Mouse (Mus musculus): ENCODE data around the gene Mrps27. TPM values are rescaled to one million over a fixed set of nuclear protein-coding genes. Genes with fewer than 3 reads are reported as not detected.

The Mrps27 gene
- 29.9 and 30.8 TPM in 2 replicates for polyA plus RNA-seq (2015; fragmentation: Nextera tagmentation; extraction: Ambion mirVana)

- no peaks in the 10 kb centered on the region for H3K27me3 ChIP-seq (ENCODE audit: control insufficient read depth, insufficient read depth, low read length)
- peak within 1 kb of the TSS; percentile 90 for H3K9ac ChIP-seq (ENCODE audit: low read length)
- peak within 1 kb of the TSS; percentile 90 for H3K27ac ChIP-seq (replicated peaks)
- ATAC-seq (ENCODE audit: low FRiP score, low TSS enrichment) (peak; percentile 99), DNase-seq (ENCODE audit: low spot score) (peak; percentile 97)
- 1% methylated on average over 39 of the region's 39 CpGs for WGBS
- no peaks in the 10 kb centered on the region for H3K9me3 ChIP-seq (ENCODE audit: control insufficient read depth, low read length)
- peak within 1 kb of the TSS; percentile 88 for H3K4me3 ChIP-seq (ENCODE audit: low read depth, low read length)
- H3K4me1 ChIP-seq (replicated peaks; ENCODE audit: control insufficient read depth, insufficient read depth), result no peaks in the 10 kb centered on the region
- peaks cover 15% of the 10 kb centered on the region; the same call in 1 of the 2 replicates for H3K36me3 ChIP-seq (ENCODE audit: control insufficient read depth, insufficient read depth, low read length)
- TF ChIP-seq CTCF (IDR thresholded peaks at IDR 0.05; ENCODE audit: low read depth), result no peak
- TF ChIP-seq EP300 (optimal IDR thresholded peaks at IDR 0.05), result no peak
- H3K4me2 ChIP-seq (replicated peaks; ENCODE audit: low read depth), result peak within 1 kb of the TSS; percentile 77
Observed at GRCm38 (mm10) chr13:99344599-99345575, at the start of gene Mrps27, which contains the start of gene Ptcd2. Gene Mrps27 (plus strand): TSS chr13:99344786. Gene Ptcd2 (minus strand): TSS chr13:99344705.

- Histone ChIP-seq H3K9me3 (ENCODE audit: control insufficient read depth, low read length) (no peaks in the 10 kb centered on the region), H3K36me3 (ENCODE audit: control insufficient read depth, insufficient read depth, low read length) (no peaks in the 10 kb centered on the region), H3K4me2 (replicated peaks; ENCODE audit: low read depth) (no peak overlapping the region), H3K9ac (ENCODE audit: low read length) (no peak overlapping the region), H3K4me1 (replicated peaks; ENCODE audit: control insufficient read depth, insufficient read depth) (peaks cover 6% of the 10 kb centered on the region), H3K27ac (replicated peaks) (no peak overlapping the region), H3K27me3 (ENCODE audit: control insufficient read depth, insufficient read depth, low read length) (no peaks in the 10 kb centered on the region), H3K4me3 (ENCODE audit: low read depth, low read length) (no peak overlapping the region)
- ATAC-seq (ENCODE audit: low FRiP score, low TSS enrichment) (no peak), DNase-seq (ENCODE audit: low spot score) (no peak)
- TF ChIP-seq EP300 (optimal IDR thresholded peaks at IDR 0.05) (no peak), CTCF (IDR thresholded peaks at IDR 0.05; ENCODE audit: low read depth) (no peak)
- 73% methylated on average over 5 of the region's 5 CpGs for WGBS
Observed at GRCm38 (mm10) chr13:99299921-99300320, 44.7 kb upstream of the Mrps27 start.

GRCm38 (mm10) chr13:99303846-99304245 lies 40.7 kb upstream of the Mrps27 start:
- Histone ChIP-seq H3K4me2 (replicated peaks; ENCODE audit: low read depth) (no peak overlapping the region), H3K36me3 (ENCODE audit: control insufficient read depth, insufficient read depth, low read length) (no peaks in the 10 kb centered on the region), H3K27me3 (ENCODE audit: control insufficient read depth, insufficient read depth, low read length) (no peaks in the 10 kb centered on the region), H3K27ac (replicated peaks) (no peak overlapping the region), H3K4me3 (ENCODE audit: low read depth, low read length) (no peak overlapping the region), H3K4me1 (replicated peaks; ENCODE audit: control insufficient read depth, insufficient read depth) (peaks cover 6% of the 10 kb centered on the region), H3K9ac (ENCODE audit: low read length) (no peak overlapping the region), H3K9me3 (ENCODE audit: control insufficient read depth, low read length) (no peaks in the 10 kb centered on the region)
- DNase-seq (ENCODE audit: low spot score), result no peak
- ATAC-seq (ENCODE audit: low FRiP score, low TSS enrichment), result peak; percentile 21; the same call in 1 of the 2 replicates
- 25% methylated on average over 5 of the region's 5 CpGs for WGBS
- no peak for TF ChIP-seq CTCF (IDR thresholded peaks at IDR 0.05; ENCODE audit: low read depth)
- no peak for TF ChIP-seq EP300 (optimal IDR thresholded peaks at IDR 0.05)

GRCm38 (mm10) chr13:99304365-99304764 lies 40.2 kb upstream of the Mrps27 start:
- Histone ChIP-seq H3K4me3 (ENCODE audit: low read depth, low read length) (no peak overlapping the region), H3K27me3 (ENCODE audit: control insufficient read depth, insufficient read depth, low read length) (no peaks in the 10 kb centered on the region), H3K9me3 (ENCODE audit: control insufficient read depth, low read length) (no peaks in the 10 kb centered on the region), H3K27ac (replicated peaks) (no peak overlapping the region), H3K9ac (ENCODE audit: low read length) (no peak overlapping the region), H3K4me2 (replicated peaks; ENCODE audit: low read depth) (no peak overlapping the region), H3K36me3 (ENCODE audit: control insufficient read depth, insufficient read depth, low read length) (no peaks in the 10 kb centered on the region), H3K4me1 (replicated peaks; ENCODE audit: control insufficient read depth, insufficient read depth) (peaks cover 6% of the 10 kb centered on the region)
- ATAC-seq (ENCODE audit: low FRiP score, low TSS enrichment) (peak; percentile 40; the same call in 1 of the 2 replicates), DNase-seq (ENCODE audit: low spot score) (peak; percentile 27)
- TF ChIP-seq EP300 (optimal IDR thresholded peaks at IDR 0.05) (no peak), CTCF (IDR thresholded peaks at IDR 0.05; ENCODE audit: low read depth) (no peak)
- WGBS, result 44% methylated on average over 11 of the region's 11 CpGs

- 77% methylated on average over 1 of the region's 1 CpGs for WGBS
- H3K4me1 ChIP-seq (replicated peaks; ENCODE audit: control insufficient read depth, insufficient read depth), result peaks cover 6% of the 10 kb centered on the region
- no peak overlapping the region for H3K9ac ChIP-seq (ENCODE audit: low read length)
- TF ChIP-seq CTCF (IDR thresholded peaks at IDR 0.05; ENCODE audit: low read depth) (no peak), EP300 (optimal IDR thresholded peaks at IDR 0.05) (no peak)
- H3K36me3 ChIP-seq (ENCODE audit: control insufficient read depth, insufficient read depth, low read length), result no peaks in the 10 kb centered on the region
- DNase-seq (ENCODE audit: low spot score) (no peak), ATAC-seq (ENCODE audit: low FRiP score, low TSS enrichment) (no peak; the same call in 1 of the 2 replicates)
- no peak overlapping the region for H3K27ac ChIP-seq (replicated peaks)
- H3K9me3 ChIP-seq (ENCODE audit: control insufficient read depth, low read length), result no peaks in the 10 kb centered on the region
- H3K4me3 ChIP-seq (ENCODE audit: low read depth, low read length), result no peak overlapping the region
- H3K4me2 ChIP-seq (replicated peaks; ENCODE audit: low read depth), result no peak overlapping the region
- no peaks in the 10 kb centered on the region for H3K27me3 ChIP-seq (ENCODE audit: control insufficient read depth, insufficient read depth, low read length)
Observed at GRCm38 (mm10) chr13:99305186-99305585, 39.4 kb upstream of the Mrps27 start.

GRCm38 (mm10) chr13:99306164-99306563 lies 38.4 kb upstream of the Mrps27 start:
- peaks cover 6% of the 10 kb centered on the region for H3K4me1 ChIP-seq (replicated peaks; ENCODE audit: control insufficient read depth, insufficient read depth)
- no peak overlapping the region for H3K4me3 ChIP-seq (ENCODE audit: low read depth, low read length)
- TF ChIP-seq CTCF (IDR thresholded peaks at IDR 0.05; ENCODE audit: low read depth), result no peak
- TF ChIP-seq EP300 (optimal IDR thresholded peaks at IDR 0.05), result no peak
- WGBS, result 74% methylated on average over 8 of the region's 8 CpGs
- H3K9me3 ChIP-seq (ENCODE audit: control insufficient read depth, low read length), result no peaks in the 10 kb centered on the region
- no peak overlapping the region for H3K4me2 ChIP-seq (replicated peaks; ENCODE audit: low read depth)
- H3K27ac ChIP-seq (replicated peaks), result no peak overlapping the region
- no peaks in the 10 kb centered on the region for H3K27me3 ChIP-seq (ENCODE audit: control insufficient read depth, insufficient read depth, low read length)
- no peak for DNase-seq (ENCODE audit: low spot score)
- ATAC-seq (ENCODE audit: low FRiP score, low TSS enrichment), result no peak
- no peak overlapping the region for H3K9ac ChIP-seq (ENCODE audit: low read length)
- no peaks in the 10 kb centered on the region for H3K36me3 ChIP-seq (ENCODE audit: control insufficient read depth, insufficient read depth, low read length)

Measured in stomach, postnatal 0 days (tissue).